Comparison of ENCODE assay signal across 24 mouse cellular contexts in genomic region chr5:28904500-28904899, GRCm38 (mm10).
DNase-seq lines count a peak whose midpoint lies in the region; ATAC-seq and TF ChIP-seq lines count a peak whose summit lies in the region.
"Had no signal": no experiment of that assay in that cellular context is flagged by ENCODE, and none has a peak within 500 bp of the region (broad histone marks: within the 10 kb centered on the region; RNA-seq: fewer than 3 reads in every experiment).

No protein-coding gene starts in this region.

- no peak overlapping the region for H3K4me2 ChIP-seq in hindbrain, embryonic 11.5 days (replicated peaks; ENCODE audit: low read depth, low read length)
- H3K4me2 ChIP-seq: forebrain, embryonic 13.5 days; heart, embryonic 11.5 days; hindbrain, embryonic 13.5 days; intestine, embryonic 15.5 days; midbrain, embryonic 13.5 days; neural tube, embryonic 15.5 days had no signal

- intact Hi-C loops in gastrocnemius, adult 2 months (cut with DNase I): no loop called here

- H3K27me3 ChIP-seq in hindbrain, embryonic 11.5 days (ENCODE audit: control insufficient read depth, insufficient read depth, low read length): no peaks in the 10 kb centered on the region
- H3K27me3 ChIP-seq: forebrain, embryonic 13.5 days; hindbrain, embryonic 13.5 days; intestine, embryonic 15.5 days; midbrain, embryonic 13.5 days; neural tube, embryonic 15.5 days had no signal

- WGBS in hindbrain, embryonic 11.5 days: 66% methylated on average over 4 of the region's 4 CpGs

- no peak overlapping the region for H3K4me3 ChIP-seq in gastrocnemius, adult 2 months
- no peak overlapping the region for H3K4me3 ChIP-seq in hindbrain, embryonic 11.5 days (ENCODE audit: low read depth, low read length)
- H3K4me3 ChIP-seq: forebrain, embryonic 13.5 days; hindbrain, embryonic 13.5 days; intestine, embryonic 15.5 days; left cerebral cortex, adult 2 months; midbrain, embryonic 13.5 days; neural tube, embryonic 15.5 days had no signal

- ATAC-seq in frontal cortex, adult (ENCODE audit: low TSS enrichment): peak; percentile 78; the same call in 1 of the 2 replicates
- ATAC-seq in hindbrain, embryonic 11.5 days (ENCODE audit: low FRiP score): no peak
- ATAC-seq: CD4-positive, CD25-positive, alpha-beta regulatory T cell, adult 4 months; forebrain, embryonic 13.5 days; intestine, embryonic 15.5 days; lung, postnatal 0 days had no signal

- H3K27ac ChIP-seq in gastrocnemius, adult 2 months: no peak overlapping the region
- H3K27ac ChIP-seq in hindbrain, embryonic 11.5 days (ENCODE audit: low read depth, low read length): no peak overlapping the region
- H3K27ac ChIP-seq: forebrain, embryonic 13.5 days; hindbrain, embryonic 13.5 days; intestine, embryonic 15.5 days; left cerebral cortex, adult 2 months; midbrain, embryonic 13.5 days; neural tube, embryonic 15.5 days had no signal

- H3K9ac ChIP-seq in hindbrain, embryonic 11.5 days (ENCODE audit: low read depth, low read length): no peak overlapping the region
- H3K9ac ChIP-seq: forebrain, embryonic 13.5 days; hindbrain, embryonic 13.5 days; intestine, embryonic 15.5 days; midbrain, embryonic 13.5 days; neural tube, embryonic 15.5 days had no signal

- DNase-seq in frontal cortex, postnatal 10 days (ENCODE audit: low spot score in 2 of 2): no peak
- DNase-seq in 3T3-L1 (ENCODE audit: low read depth, low spot score) (peak; percentile 30), 416B (ENCODE audit: low read depth) (peak; percentile 5)
- DNase-seq in adrenal gland, postnatal 14 days: peak; percentile 49
- no peak for DNase-seq in gastrocnemius, adult 2 months
- DNase-seq in hindbrain, embryonic 11.5 days (ENCODE audit: low spot score): no peak
- DNase-seq: cerebellum, postnatal 25 days; heart, postnatal 10 days; kidney, postnatal 4 days; layer of hippocampus, adult 9-11 months; left cerebral cortex, postnatal 4 days; liver; thymus, postnatal 4 days had no signal

- H3K4me1 ChIP-seq in hindbrain, embryonic 11.5 days (replicated peaks; ENCODE audit: control insufficient read depth, insufficient read depth, low read length): no peaks in the 10 kb centered on the region
- H3K4me1 ChIP-seq: intestine, embryonic 15.5 days had no signal

- no peaks in the 10 kb centered on the region for H3K9me3 ChIP-seq in hindbrain, embryonic 11.5 days (ENCODE audit: control insufficient read depth, low read length)
- H3K9me3 ChIP-seq: forebrain, embryonic 13.5 days; G1E; hindbrain, embryonic 13.5 days; intestine, embryonic 15.5 days; midbrain, embryonic 13.5 days; neural tube, embryonic 15.5 days had no signal

- no peaks in the 10 kb centered on the region for H3K36me3 ChIP-seq in hindbrain, embryonic 11.5 days (ENCODE audit: control insufficient read depth, insufficient read depth, low read length)
- H3K36me3 ChIP-seq: G1E; hindbrain, embryonic 13.5 days; intestine, embryonic 15.5 days; midbrain, embryonic 13.5 days; neural tube, embryonic 15.5 days had no signal

- no peak for TF ChIP-seq CTCF in gastrocnemius, adult 2 months (IDR thresholded peaks at IDR 0.05)

Comparison
In these comparisons a context has a peak if more than half of its experiments do, and no peak if none do; other contexts are left out.
1. DNase-seq: peak in 3T3-L1 (single experiment), 416B (single experiment) and adrenal gland, postnatal 14 days (single experiment); none in frontal cortex, postnatal 10 days (0 of 2), gastrocnemius, adult 2 months (single experiment) and hindbrain, embryonic 11.5 days (single experiment).